Comparison of ENCODE assay signal across 22 mouse cellular contexts in genomic region chr16:41275999-41276671, GRCm38 (mm10).
DNase-seq lines count a peak whose midpoint lies in the region; ATAC-seq and TF ChIP-seq lines count a peak whose summit lies in the region.
"Had no signal": no experiment of that assay in that cellular context is flagged by ENCODE, and none has a peak within 500 bp of the region (broad histone marks: within the 10 kb centered on the region; RNA-seq: fewer than 3 reads in every experiment).

No protein-coding gene starts in this region.

- no peak overlapping the region for H3K27ac ChIP-seq in forebrain, embryonic 13.5 days
- no peak overlapping the region for H3K27ac ChIP-seq in forebrain, postnatal 0 days (ENCODE audit: low read depth, low read length)
- no peak overlapping the region for H3K27ac ChIP-seq in forebrain, embryonic 14.5 days (ENCODE audit: low read depth, low read length)
- no peak overlapping the region for H3K27ac ChIP-seq in forebrain, embryonic 16.5 days (ENCODE audit: low read length)
- H3K27ac ChIP-seq in heart, embryonic 12.5 days (ENCODE audit: poor library complexity, severe bottlenecking): no peak overlapping the region
- no peak overlapping the region for H3K27ac ChIP-seq in hindbrain, embryonic 12.5 days
- H3K27ac ChIP-seq: embryonic facial prominence, embryonic 12.5 days; embryonic facial prominence, embryonic 15.5 days; heart, embryonic 13.5 days; hindbrain, embryonic 15.5 days had no signal

- no peaks in the 10 kb centered on the region for H3K36me3 ChIP-seq in forebrain, embryonic 13.5 days (ENCODE audit: poor library complexity, severe bottlenecking)
- no peaks in the 10 kb centered on the region for H3K36me3 ChIP-seq in forebrain, postnatal 0 days (ENCODE audit: insufficient read depth)
- no peaks in the 10 kb centered on the region for H3K36me3 ChIP-seq in forebrain, embryonic 14.5 days (ENCODE audit: control insufficient read depth, insufficient read depth, low read length)
- H3K36me3 ChIP-seq in forebrain, embryonic 16.5 days (ENCODE audit: control insufficient read depth, insufficient read depth): no peaks in the 10 kb centered on the region
- no peaks in the 10 kb centered on the region for H3K36me3 ChIP-seq in heart, embryonic 12.5 days
- no peaks in the 10 kb centered on the region for H3K36me3 ChIP-seq in hindbrain, embryonic 12.5 days
- H3K36me3 ChIP-seq: embryonic facial prominence, embryonic 12.5 days; embryonic facial prominence, embryonic 15.5 days; heart, embryonic 13.5 days; hindbrain, embryonic 15.5 days had no signal

- H3K27me3 ChIP-seq in forebrain, embryonic 13.5 days: no peaks in the 10 kb centered on the region
- no peaks in the 10 kb centered on the region for H3K27me3 ChIP-seq in forebrain, postnatal 0 days (ENCODE audit: insufficient read depth, low read length)
- no peaks in the 10 kb centered on the region for H3K27me3 ChIP-seq in forebrain, embryonic 14.5 days (replicated peaks; ENCODE audit: control insufficient read depth, insufficient read depth, low read length)
- H3K27me3 ChIP-seq in forebrain, embryonic 16.5 days (replicated peaks; ENCODE audit: control insufficient read depth, insufficient read depth, low read length): no peaks in the 10 kb centered on the region
- H3K27me3 ChIP-seq in heart, embryonic 12.5 days (replicated peaks): no peaks in the 10 kb centered on the region
- H3K27me3 ChIP-seq in hindbrain, embryonic 12.5 days: no peaks in the 10 kb centered on the region
- H3K27me3 ChIP-seq: embryonic facial prominence, embryonic 12.5 days; embryonic facial prominence, embryonic 15.5 days; heart, embryonic 13.5 days; hindbrain, embryonic 15.5 days had no signal

- no peaks in the 10 kb centered on the region for H3K9me3 ChIP-seq in forebrain, embryonic 13.5 days (replicated peaks)
- H3K9me3 ChIP-seq in forebrain, postnatal 0 days (ENCODE audit: low read length): no peaks in the 10 kb centered on the region
- no peaks in the 10 kb centered on the region for H3K9me3 ChIP-seq in forebrain, embryonic 14.5 days (replicated peaks; ENCODE audit: control insufficient read depth, low read length)
- H3K9me3 ChIP-seq in forebrain, embryonic 16.5 days (ENCODE audit: control insufficient read depth, low read length): no peaks in the 10 kb centered on the region
- no peaks in the 10 kb centered on the region for H3K9me3 ChIP-seq in heart, embryonic 12.5 days (replicated peaks)
- no peaks in the 10 kb centered on the region for H3K9me3 ChIP-seq in hindbrain, embryonic 12.5 days (replicated peaks)
- H3K9me3 ChIP-seq: embryonic facial prominence, embryonic 12.5 days; embryonic facial prominence, embryonic 15.5 days; heart, embryonic 13.5 days; hindbrain, embryonic 15.5 days had no signal

- no peak for TF ChIP-seq CTCF in forebrain, postnatal 0 days (IDR thresholded peaks at IDR 0.05; ENCODE audit: low read depth)

- H3K4me1 ChIP-seq in forebrain, embryonic 13.5 days: peaks cover 9% of the 10 kb centered on the region
- H3K4me1 ChIP-seq in forebrain, postnatal 0 days (ENCODE audit: insufficient read depth): no peaks in the 10 kb centered on the region
- 0 out of 2 replicates have a peak, but pooled peaks cover 2% of the 10 kb centered on the region for H3K4me1 ChIP-seq in forebrain, embryonic 14.5 days (ENCODE audit: control insufficient read depth, insufficient read depth, low read length)
- no peaks in the 10 kb centered on the region for H3K4me1 ChIP-seq in forebrain, embryonic 16.5 days (replicated peaks; ENCODE audit: control insufficient read depth, insufficient read depth, low read length)
- H3K4me1 ChIP-seq in heart, embryonic 12.5 days (replicated peaks): no peaks in the 10 kb centered on the region
- H3K4me1 ChIP-seq in hindbrain, embryonic 12.5 days: no peaks in the 10 kb centered on the region
- H3K4me1 ChIP-seq: embryonic facial prominence, embryonic 12.5 days; embryonic facial prominence, embryonic 15.5 days; heart, embryonic 13.5 days; hindbrain, embryonic 15.5 days had no signal

- WGBS in forebrain, embryonic 13.5 days: 55% methylated on average over 2 of the region's 2 CpGs
- WGBS in forebrain, postnatal 0 days: 58% methylated on average over 2 of the region's 2 CpGs
- 53% methylated on average over 2 of the region's 2 CpGs for WGBS in forebrain, embryonic 14.5 days
- 49% methylated on average over 2 of the region's 2 CpGs for WGBS in forebrain, embryonic 16.5 days
- WGBS in heart, embryonic 12.5 days: 82% methylated on average over 2 of the region's 2 CpGs
- 74% methylated on average over 2 of the region's 2 CpGs for WGBS in hindbrain, embryonic 12.5 days

- H3K4me3 ChIP-seq in forebrain, embryonic 13.5 days: no peak overlapping the region
- H3K4me3 ChIP-seq in forebrain, postnatal 0 days (ENCODE audit: low read depth, low read length): no peak overlapping the region
- no peak overlapping the region for H3K4me3 ChIP-seq in forebrain, embryonic 14.5 days (ENCODE audit: low read depth, low read length)
- no peak overlapping the region for H3K4me3 ChIP-seq in forebrain, embryonic 16.5 days (replicated peaks; ENCODE audit: low read length)
- H3K4me3 ChIP-seq in heart, embryonic 12.5 days: no peak overlapping the region
- no peak overlapping the region for H3K4me3 ChIP-seq in hindbrain, embryonic 12.5 days
- H3K4me3 ChIP-seq: embryonic facial prominence, embryonic 12.5 days; embryonic facial prominence, embryonic 15.5 days; heart, embryonic 13.5 days; hindbrain, embryonic 15.5 days had no signal

- peak; percentile 55; the same call in 1 of the 2 replicates for ATAC-seq in forebrain, embryonic 13.5 days
- ATAC-seq in forebrain, postnatal 0 days: no peak
- ATAC-seq in forebrain, embryonic 14.5 days: peak; percentile 55; the same call in 1 of the 2 replicates
- peak; percentile 62 for ATAC-seq in forebrain, embryonic 16.5 days
- ATAC-seq in heart, embryonic 12.5 days (ENCODE audit: insufficient number of reproducible peaks, low FRiP score): no peak
- ATAC-seq in hindbrain, embryonic 12.5 days (ENCODE audit: low FRiP score): no peak
- ATAC-seq: CD4-positive, CD25-positive, alpha-beta regulatory T cell, adult 4 months; intestine, postnatal 0 days had no signal

- H3K4me2 ChIP-seq in forebrain, embryonic 13.5 days: no peak overlapping the region
- H3K4me2 ChIP-seq in forebrain, postnatal 0 days (ENCODE audit: low read depth): no peak overlapping the region
- H3K4me2 ChIP-seq in forebrain, embryonic 14.5 days (ENCODE audit: low read length): no peak overlapping the region
- H3K4me2 ChIP-seq in forebrain, embryonic 16.5 days (ENCODE audit: low read length): no peak overlapping the region
- no peak overlapping the region for H3K4me2 ChIP-seq in heart, embryonic 12.5 days
- H3K4me2 ChIP-seq in hindbrain, embryonic 12.5 days (replicated peaks): no peak overlapping the region
- H3K4me2 ChIP-seq: embryonic facial prominence, embryonic 12.5 days; embryonic facial prominence, embryonic 15.5 days; heart, embryonic 13.5 days; hindbrain, embryonic 15.5 days had no signal

- no peak overlapping the region for H3K9ac ChIP-seq in forebrain, embryonic 13.5 days
- no peak overlapping the region for H3K9ac ChIP-seq in forebrain, postnatal 0 days
- no peak overlapping the region for H3K9ac ChIP-seq in forebrain, embryonic 14.5 days (ENCODE audit: low read length)
- H3K9ac ChIP-seq in forebrain, embryonic 16.5 days (replicated peaks; ENCODE audit: low read depth, low read length): no peak overlapping the region
- H3K9ac ChIP-seq in heart, embryonic 12.5 days: no peak overlapping the region
- no peak overlapping the region for H3K9ac ChIP-seq in hindbrain, embryonic 12.5 days
- H3K9ac ChIP-seq: embryonic facial prominence, embryonic 12.5 days; embryonic facial prominence, embryonic 15.5 days; heart, embryonic 13.5 days; hindbrain, embryonic 15.5 days had no signal

- DNase-seq in forebrain, postnatal 0 days: no peak
- DNase-seq in forebrain, embryonic 14.5 days (ENCODE audit: low spot score): no peak
- DNase-seq: adrenal gland, adult 2 months; adrenal gland, postnatal 14 days; cerebellum, adult 11 months; cerebellum, adult 2 months; cerebellum, adult 9-11 months; cerebellum, postnatal 25 days; gastrocnemius, postnatal 25 days; heart, adult 18-20 months; heart, postnatal 14 days; heart, postnatal 4 days had no signal

Comparison
In these comparisons a context has a peak if more than half of its experiments do, and no peak if none do; other contexts are left out.
1. ATAC-seq: peak in forebrain, embryonic 13.5 days (single experiment), forebrain, embryonic 14.5 days (single experiment) and forebrain, embryonic 16.5 days (single experiment); none in forebrain, postnatal 0 days (single experiment), heart, embryonic 12.5 days (single experiment) and hindbrain, embryonic 12.5 days (single experiment).